Mouse (Mus musculus) gastrocnemius, postnatal 4 days (tissue): ENCODE measurements at regions not wholly inside any gene's neighbourhood (a gene's known extent, or its start where the extent isn't known, plus 50 kb on each side); places are given as distances from the start of the nearest gene placed in this dataset.
A peak's percentile ranks its signal among the peaks of the same experiment; 100 is the strongest.

Experiments used
- DNase-seq, 2 experiments: peaks; one replicate each; pipeline ENCODE4 v3.0.0; 2021 to 2022; ENCODE audit warnings: low spot score in 2 of 2, mixed read lengths in 2 of 2

DNA sequence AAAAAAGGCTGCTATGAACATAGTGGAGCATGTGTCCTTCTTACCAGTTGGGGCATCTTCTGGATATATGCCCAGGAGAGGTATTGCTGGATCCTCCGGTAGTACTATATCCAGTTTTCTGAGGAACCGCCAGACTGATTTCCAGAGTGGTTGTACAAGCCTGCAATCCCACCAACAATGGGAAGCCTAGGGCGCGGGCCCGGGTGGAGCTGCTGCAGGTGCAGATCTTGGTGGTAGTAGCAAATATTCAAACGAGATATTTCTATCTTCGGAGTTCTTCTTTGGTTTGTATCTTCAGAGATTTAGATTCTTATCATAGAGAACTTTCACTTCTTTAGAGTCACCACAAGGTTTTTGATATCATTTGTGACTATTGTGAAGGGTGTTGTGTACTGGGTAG lies 52.7 kb upstream of the Btbd35f27 start:
- DNase-seq: peak; percentile 3 to 14
